Comparison of ENCODE assay signal across 9 mouse cellular contexts in the genomic region with DNA sequence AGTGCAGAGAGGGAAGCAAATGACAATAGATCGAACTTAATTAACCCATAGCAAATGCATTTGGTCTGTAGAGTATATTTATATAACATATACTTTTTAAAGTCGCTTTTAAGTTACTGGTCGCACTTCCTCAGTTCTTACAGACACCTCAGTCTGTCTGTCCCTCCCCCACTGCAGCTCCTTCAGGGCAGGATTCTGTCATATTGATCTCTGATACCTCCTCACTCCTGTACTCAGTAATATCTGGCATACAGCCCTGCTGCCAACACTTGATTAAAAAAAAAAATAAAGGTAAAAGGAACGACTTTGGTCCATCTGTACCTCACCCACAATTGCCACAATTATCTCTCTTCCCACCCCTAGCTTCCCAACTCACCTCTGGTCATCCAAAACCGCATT. TPM values are rescaled to one million over a fixed set of nuclear protein-coding genes. Genes with fewer than 3 reads are reported as not detected.
DNase-seq lines count a peak whose midpoint lies in the region; ATAC-seq and TF ChIP-seq lines count a peak whose summit lies in the region.
"Had no signal": no experiment of that assay in that cellular context is flagged by ENCODE, and none has a peak within 500 bp of the region (broad histone marks: within the 10 kb centered on the region; RNA-seq: fewer than 3 reads in every experiment).

No protein-coding gene starts in this region.

- TF ChIP-seq EP300 in MEL (IDR thresholded peaks at IDR 0.05; ENCODE audit: low read depth in 1 of 2, low read length in 2 of 2), result no peak

- H3K27ac ChIP-seq in heart, embryonic 16.5 days (ENCODE audit: low read length), result peak overlapping the region; percentile 83
- peak overlapping the region; percentile 100 for H3K27ac ChIP-seq in MEL (ENCODE audit: control insufficient read depth, low read depth, low read length)
- H3K27ac ChIP-seq in hindbrain, embryonic 11.5 days (ENCODE audit: low read depth, low read length), result no peak overlapping the region
- H3K27ac ChIP-seq in midbrain, embryonic 10.5 days (replicated peaks), result peak overlapping the region; percentile 79

- H3K9me3 ChIP-seq in heart, embryonic 16.5 days (replicated peaks; ENCODE audit: control insufficient read depth, low read length), result no peaks in the 10 kb centered on the region
- no peaks in the 10 kb centered on the region for H3K9me3 ChIP-seq in MEL (replicated peaks; ENCODE audit: insufficient read depth, low read length)
- H3K9me3 ChIP-seq in hindbrain, embryonic 11.5 days (ENCODE audit: control insufficient read depth, low read length), result no peaks in the 10 kb centered on the region
- H3K9me3 ChIP-seq in midbrain, embryonic 10.5 days (replicated peaks), result no peaks in the 10 kb centered on the region

- H3K4me2 ChIP-seq in heart, embryonic 16.5 days (ENCODE audit: low read depth, low read length), result peak overlapping the region; percentile 85
- peak overlapping the region; percentile 84 for H3K4me2 ChIP-seq in hindbrain, embryonic 11.5 days (replicated peaks; ENCODE audit: low read depth, low read length)

- H3K27me3 ChIP-seq in heart, embryonic 16.5 days (ENCODE audit: control insufficient read depth, insufficient read depth, low read length), result no peaks in the 10 kb centered on the region
- H3K27me3 ChIP-seq in MEL (ENCODE audit: control insufficient read depth in 1 of 2, insufficient read depth in 2 of 2, low read length in 2 of 2), result no peaks in the 10 kb centered on the region
- no peaks in the 10 kb centered on the region for H3K27me3 ChIP-seq in hindbrain, embryonic 11.5 days (ENCODE audit: control insufficient read depth, insufficient read depth, low read length)
- peaks cover 17% of the 10 kb centered on the region for H3K27me3 ChIP-seq in midbrain, embryonic 10.5 days (ENCODE audit: low read depth, poor library complexity, severe bottlenecking)

- ATAC-seq in heart, embryonic 16.5 days (replicated peaks; ENCODE audit: extremely low read depth, insufficient read depth, low FRiP score), result no peak
- no peak for ATAC-seq in hindbrain, embryonic 11.5 days (ENCODE audit: low FRiP score)
- ATAC-seq in activated CD4-positive, CD25-positive, alpha-beta regulatory T cell, adult 4 months, result no peak

- H3K9ac ChIP-seq in heart, embryonic 16.5 days (ENCODE audit: low read length), result peak overlapping the region; percentile 81
- peak overlapping the region; percentile 58 for H3K9ac ChIP-seq in MEL (ENCODE audit: control insufficient read depth, low read depth, low read length, poor library complexity, severe bottlenecking)
- H3K9ac ChIP-seq in hindbrain, embryonic 11.5 days (ENCODE audit: low read depth, low read length), result peak overlapping the region; percentile 70

- peaks cover 9% of the 10 kb centered on the region for H3K4me1 ChIP-seq in heart, embryonic 16.5 days (ENCODE audit: control insufficient read depth, insufficient read depth, low read length)
- H3K4me1 ChIP-seq in MEL (ENCODE audit: control insufficient read depth in 1 of 2, insufficient read depth in 2 of 2, low read length in 2 of 2), result peaks cover 3 to 31% of the 10 kb centered on the region in 2 experiments
- H3K4me1 ChIP-seq in hindbrain, embryonic 11.5 days (replicated peaks; ENCODE audit: control insufficient read depth, insufficient read depth, low read length), result no peaks in the 10 kb centered on the region; the same call in 1 of the 2 replicates
- H3K4me1 ChIP-seq in midbrain, embryonic 10.5 days, result peaks cover 15% of the 10 kb centered on the region

- peak overlapping the region; percentile 64 for H3K4me3 ChIP-seq in heart, embryonic 16.5 days (ENCODE audit: low read length)
- H3K4me3 ChIP-seq in MEL (ENCODE audit: control insufficient read depth in 1 of 2, insufficient read depth in 1 of 2, low read depth in 2 of 2, low read length in 2 of 2), result peak overlapping the region; percentile 78 to 82
- H3K4me3 ChIP-seq in hindbrain, embryonic 11.5 days (ENCODE audit: low read depth, low read length), result peak overlapping the region; percentile 43
- H3K4me3 ChIP-seq in midbrain, embryonic 10.5 days, result peak overlapping the region; percentile 68

- DNase-seq in heart, adult 11 months, result no peak
- peak; percentile 46 for DNase-seq in MEL (ENCODE audit: low read depth, low spot score)
- DNase-seq in hindbrain, embryonic 11.5 days (ENCODE audit: low spot score), result no peak
- DNase-seq in midbrain, embryonic 10.5 days (ENCODE audit: low spot score), result no peak
- DNase-seq in cerebellum, postnatal 25 days, result no peak
- no peak for DNase-seq in right cerebral cortex, postnatal 14 days

- no peak for TF ChIP-seq CTCF in MEL (IDR thresholded peaks at IDR 0.05 in 2 of 3, conservative IDR thresholded peaks at IDR 0.05 in 1 of 3; ENCODE audit: control insufficient read depth in 1 of 3, insufficient read depth in 1 of 3, low read depth in 2 of 3, low read length in 3 of 3, poor library complexity in 1 of 3, severe bottlenecking in 1 of 3)

- H3K79me2 ChIP-seq in MEL (ENCODE audit: control insufficient read depth, insufficient read depth, low read length, poor library complexity), result peaks cover 8% of the 10 kb centered on the region

- peaks cover 21% of the 10 kb centered on the region for H3K36me3 ChIP-seq in heart, embryonic 16.5 days (ENCODE audit: control insufficient read depth, insufficient read depth)
- peaks cover 0 to 34% of the 10 kb centered on the region in 2 experiments; a peak in 2 of 4 replicates for H3K36me3 ChIP-seq in MEL (ENCODE audit: control insufficient read depth in 1 of 2, insufficient read depth in 2 of 2, low read length in 2 of 2)
- peaks cover 2% of the 10 kb centered on the region; the same call in 1 of the 2 replicates for H3K36me3 ChIP-seq in hindbrain, embryonic 11.5 days (ENCODE audit: control insufficient read depth, insufficient read depth, low read length)
- peaks cover 52% of the 10 kb centered on the region for H3K36me3 ChIP-seq in midbrain, embryonic 10.5 days

- WGBS in heart, embryonic 16.5 days, result 38% methylated on average over 5 of the region's 5 CpGs
- WGBS in hindbrain, embryonic 11.5 days, result 40% methylated on average over 5 of the region's 5 CpGs
- 40% methylated on average over 5 of the region's 5 CpGs for WGBS in midbrain, embryonic 10.5 days

- no peak for TF ChIP-seq POLR2A in MEL (IDR thresholded peaks at IDR 0.05; ENCODE audit: control insufficient read depth in 1 of 2, insufficient read depth in 1 of 2, low read depth in 1 of 2, low read length in 2 of 2, poor library complexity in 1 of 2)

- TF ChIP-seq RAD21 in MEL (IDR thresholded peaks at IDR 0.05; ENCODE audit: low read depth, low read length), result no peak

TF ChIP-seq in MEL, 35 proteins besides CTCF, POLR2A, EP300 and RAD21:
- TF ChIP-seq CHD2 (IDR thresholded peaks at IDR 0.05; ENCODE audit: low read length), result no peak
- TF ChIP-seq CHD1 (IDR thresholded peaks at IDR 0.05; ENCODE audit: low read depth, low read length), result 0 out of 2 replicates have a peak, but pooled peaks have one; percentile 68

RNA-seq across cellular contexts. Expression of gene Emc9, which starts 0.8 kb away (rescaled TPM):
- 24.0 and 26.5 TPM in 2 replicates for polyA plus RNA-seq in heart, embryonic 16.5 days (2015; fragmentation: Nextera tagmentation; extraction: Ambion mirVana)
- total RNA-seq in MEL (2012; rRNA removed), result 55.4 and 59.4 TPM in 2 replicates
- polyA plus RNA-seq in MEL (2012; ENCODE audit: insufficient read depth in 1 of 2, insufficient read length in 2 of 2, low read depth in 1 of 2, low replicate concordance in 2 of 2, missing spikeins in 1 of 2), result 10 to 100 TPM in 1 of 2 experiments, not detected in 1; 38.7 TPM
- 6.4 and 8.5 TPM in 2 replicates for polyA plus RNA-seq in hindbrain, embryonic 11.5 days (2014; fragmentation: Nextera tagmentation; extraction: Ambion mirVana)
- polyA plus RNA-seq in midbrain, embryonic 10.5 days (2016; fragmentation: Nextera tagmentation; extraction: Ambion mirVana), result 7.9 and 8.0 TPM in 2 replicates
- 10 to 100 TPM; 25.2 to 28.6 TPM for polyA plus RNA-seq in activated CD4-positive, CD25-positive, alpha-beta regulatory T cell, adult 4 months (2017; shearing (Covaris generic))

RNA-seq across cellular contexts. Expression of gene Psme1, which starts 6.4 kb away (rescaled TPM):
- polyA plus RNA-seq in heart, embryonic 16.5 days (2015; fragmentation: Nextera tagmentation; extraction: Ambion mirVana), result 223 and 227 TPM in 2 replicates
- 73.8 and 85.9 TPM in 2 replicates for total RNA-seq in MEL (2012; rRNA removed)
- 100 to 1,000 TPM in 1 of 2 experiments, not detected in 1; 205 TPM for polyA plus RNA-seq in MEL (2012; ENCODE audit: insufficient read depth in 1 of 2, insufficient read length in 2 of 2, low read depth in 1 of 2, low replicate concordance in 2 of 2, missing spikeins in 1 of 2)
- 126 TPM in 2 replicates for polyA plus RNA-seq in hindbrain, embryonic 11.5 days (2014; fragmentation: Nextera tagmentation; extraction: Ambion mirVana)
- polyA plus RNA-seq in midbrain, embryonic 10.5 days (2016; fragmentation: Nextera tagmentation; extraction: Ambion mirVana), result 88.7 and 97.9 TPM in 2 replicates
- 100 to 1,000 TPM; 700 to 830 TPM for polyA plus RNA-seq in activated CD4-positive, CD25-positive, alpha-beta regulatory T cell, adult 4 months (2017; shearing (Covaris generic))

RNA-seq across cellular contexts. Expression of gene Psme2, which starts 6.6 kb away (rescaled TPM):
- 207 TPM in 2 replicates for polyA plus RNA-seq in heart, embryonic 16.5 days (2015; fragmentation: Nextera tagmentation; extraction: Ambion mirVana)
- total RNA-seq in MEL (2012; rRNA removed), result 98.1 and 143 TPM in 2 replicates
- 100 to 1,000 TPM in 1 of 2 experiments, not detected in 1; 231 TPM for polyA plus RNA-seq in MEL (2012; ENCODE audit: insufficient read depth in 1 of 2, insufficient read length in 2 of 2, low read depth in 1 of 2, low replicate concordance in 2 of 2, missing spikeins in 1 of 2)
- 195 and 222 TPM in 2 replicates for polyA plus RNA-seq in hindbrain, embryonic 11.5 days (2014; fragmentation: Nextera tagmentation; extraction: Ambion mirVana)
- 171 and 184 TPM in 2 replicates for polyA plus RNA-seq in midbrain, embryonic 10.5 days (2016; fragmentation: Nextera tagmentation; extraction: Ambion mirVana)
- 100 to 1,000 TPM; 980 to 996 TPM for polyA plus RNA-seq in activated CD4-positive, CD25-positive, alpha-beta regulatory T cell, adult 4 months (2017; shearing (Covaris generic))

RNA-seq across cellular contexts. Expression of gene Rnf31, which starts 7.2 kb away (rescaled TPM):
- 15.7 and 18.6 TPM in 2 replicates for polyA plus RNA-seq in heart, embryonic 16.5 days (2015; fragmentation: Nextera tagmentation; extraction: Ambion mirVana)
- total RNA-seq in MEL (2012; rRNA removed), result 10.7 and 12.9 TPM in 2 replicates
- 10 to 100 TPM in 1 of 2 experiments, not detected in 1; 24.5 TPM for polyA plus RNA-seq in MEL (2012; ENCODE audit: insufficient read depth in 1 of 2, insufficient read length in 2 of 2, low read depth in 1 of 2, low replicate concordance in 2 of 2, missing spikeins in 1 of 2)
- 10.6 and 12.1 TPM in 2 replicates for polyA plus RNA-seq in hindbrain, embryonic 11.5 days (2014; fragmentation: Nextera tagmentation; extraction: Ambion mirVana)
- 15.4 and 21.0 TPM in 2 replicates for polyA plus RNA-seq in midbrain, embryonic 10.5 days (2016; fragmentation: Nextera tagmentation; extraction: Ambion mirVana)
- polyA plus RNA-seq in activated CD4-positive, CD25-positive, alpha-beta regulatory T cell, adult 4 months (2017; shearing (Covaris generic)), result 10 to 100 TPM; 32.6 to 33.3 TPM

RNA-seq across cellular contexts. Expression of gene Fitm1, which starts 8.9 kb away (rescaled TPM):
- polyA plus RNA-seq in heart, embryonic 16.5 days (2015; fragmentation: Nextera tagmentation; extraction: Ambion mirVana), result 79.4 and 85.6 TPM in 2 replicates
- total RNA-seq in MEL (2012; rRNA removed), result not detected in 2 replicates
- polyA plus RNA-seq in MEL (2012; ENCODE audit: insufficient read depth in 1 of 2, insufficient read length in 2 of 2, low read depth in 1 of 2, low replicate concordance in 2 of 2, missing spikeins in 1 of 2), result under 1 TPM in 1 of 2 experiments, not detected in 1; 0.07 TPM
- 0.77 and 1.8 TPM in 2 replicates for polyA plus RNA-seq in hindbrain, embryonic 11.5 days (2014; fragmentation: Nextera tagmentation; extraction: Ambion mirVana)
- 0.14 and 0.25 TPM in 2 replicates for polyA plus RNA-seq in midbrain, embryonic 10.5 days (2016; fragmentation: Nextera tagmentation; extraction: Ambion mirVana)
- not detected for polyA plus RNA-seq in activated CD4-positive, CD25-positive, alpha-beta regulatory T cell, adult 4 months (2017; shearing (Covaris generic))
- total RNA-seq: common myeloid progenitor, adult 5-6 weeks had no signal
